17 mouse cellular contexts compared by ENCODE assay signal in genomic region chr3:102386091-102386490, GRCm38 (mm10).
"Had no signal": no experiment of that assay in that cellular context is flagged by ENCODE, and none has a peak within 500 bp of the region (broad histone marks: within the 10 kb centered on the region; RNA-seq: fewer than 3 reads in every experiment).

No protein-coding gene starts in this region.

- H3K9ac ChIP-seq: lung, embryonic 15.5 days; midbrain, embryonic 13.5 days; midbrain, embryonic 15.5 days; neural tube, embryonic 12.5 days; stomach, embryonic 15.5 days had no signal

- ATAC-seq: lung, postnatal 0 days; midbrain, embryonic 13.5 days; midbrain, embryonic 15.5 days had no signal

- H3K27ac ChIP-seq: lung, embryonic 15.5 days; macrophage; midbrain, embryonic 13.5 days; midbrain, embryonic 15.5 days; neural tube, embryonic 12.5 days; stomach, embryonic 15.5 days; stomach, postnatal 0 days had no signal

- DNase-seq: lung, adult 2 months; lung, postnatal 14 days; lung, postnatal 36 days; right cerebral cortex, postnatal 14 days; thymus, adult 2 months; thymus, postnatal 25 days; thymus, postnatal 4 days had no signal

- H3K4me1 ChIP-seq: lung, embryonic 15.5 days; megakaryocyte, embryonic 14.5 days; midbrain, embryonic 13.5 days; midbrain, embryonic 15.5 days; neural tube, embryonic 12.5 days; stomach, embryonic 15.5 days had no signal

- H3K4me2 ChIP-seq: lung, embryonic 15.5 days; midbrain, embryonic 11.5 days; midbrain, embryonic 13.5 days; midbrain, embryonic 15.5 days; neural tube, embryonic 12.5 days; stomach, embryonic 15.5 days had no signal

- H3K36me3 ChIP-seq: lung, embryonic 15.5 days; midbrain, embryonic 13.5 days; midbrain, embryonic 15.5 days; neural tube, embryonic 12.5 days; stomach, embryonic 15.5 days had no signal

- H3K9me3 ChIP-seq: lung, embryonic 15.5 days; megakaryocyte, embryonic 14.5 days; midbrain, embryonic 13.5 days; midbrain, embryonic 15.5 days; neural tube, embryonic 12.5 days; stomach, embryonic 15.5 days had no signal

- H3K27me3 ChIP-seq: lung, embryonic 15.5 days; megakaryocyte, embryonic 14.5 days; midbrain, embryonic 13.5 days; midbrain, embryonic 15.5 days; neural tube, embryonic 12.5 days; stomach, embryonic 15.5 days had no signal

- H3K4me3 ChIP-seq: lung, embryonic 15.5 days; megakaryocyte, embryonic 14.5 days; midbrain, embryonic 13.5 days; midbrain, embryonic 15.5 days; neural tube, embryonic 12.5 days; stomach, embryonic 15.5 days had no signal
